Mouse (Mus musculus) neural tube, embryonic 15.5 days (tissue): Measurements from ENCODE around the gene Wnt8b. TPM values are rescaled to one million over a fixed set of nuclear protein-coding genes. Genes with fewer than 3 reads are reported as not detected.

Experiments used
- ATAC-seq: fragments of 200-750 bp; cut with Nextera tagmentation; 2 replicates; pipeline ENCODE4 v1.8.0; 2017; ENCODE audit warnings: mild to moderate bottlenecking, moderate TSS enrichment, moderate library complexity; ENCODE audit not compliant: low FRiP score
- H3K27ac ChIP-seq: fragments of 300-500 bp; sonication (generic); replicated peaks from 2 replicates; pipeline ENCODE4 v1.5.1; 2015; ENCODE audit warnings: mild to moderate bottlenecking, inconsistent platforms
- H3K27me3 ChIP-seq: fragments of 300-500 bp; sonication (generic); replicated peaks from 2 replicates; pipeline ENCODE4 v1.6.1; 2015; ENCODE audit warnings: inconsistent platforms
- H3K36me3 ChIP-seq: fragments of 300-500 bp; sonication (generic); 2 replicates; pipeline ENCODE4 v1.6.1; 2015; ENCODE audit warnings: inconsistent platforms
- H3K4me1 ChIP-seq: fragments of 300-500 bp; sonication (generic); 2 replicates; pipeline ENCODE4 v1.6.1; 2015; ENCODE audit warnings: inconsistent platforms
- H3K4me2 ChIP-seq: fragments of 300-500 bp; sonication (generic); 2 replicates; pipeline ENCODE4 v1.6.1; 2015; ENCODE audit warnings: inconsistent platforms, mild to moderate bottlenecking, moderate library complexity
- H3K4me3 ChIP-seq: fragments of 300-500 bp; sonication (generic); replicated peaks from 2 replicates; pipeline ENCODE4 v1.5.1; 2015; ENCODE audit warnings: mild to moderate bottlenecking, inconsistent platforms
- H3K9ac ChIP-seq: fragments of 300-500 bp; sonication (generic); replicated peaks from 2 replicates; pipeline ENCODE4 v1.6.1; 2015; ENCODE audit warnings: mild to moderate bottlenecking, inconsistent platforms
- H3K9me3 ChIP-seq: fragments of 300-500 bp; sonication (generic); replicated peaks from 2 replicates; pipeline ENCODE4 v1.6.1; 2016; ENCODE audit warnings: inconsistent platforms
- WGBS: fragments of 180-500 bp; shearing (Covaris S2); methylation state at CpG from one replicate; pipeline ENCODE4 v1.1.7; 2015; ENCODE audit warnings: mixed read lengths; 5-methylcytosine and 5-hydroxymethylcytosine counted together
- polyA plus RNA-seq: library from polyadenylated mRNA; unstranded; fragments of >200 nt; fragmentation: Nextera tagmentation; extraction: Ambion mirVana; gene quantifications from 2 replicates; pipeline ENCODE4 v1.2.1, GENCODE M21; 2015

Wnt8b gene
- polyA plus RNA-seq, 1 experiment from 2014 or later, result 0.05 TPM

- 92% methylated on average over 8 of the region's 8 CpGs for WGBS
- H3K4me2 ChIP-seq, result no peak overlapping the region
- H3K27me3 ChIP-seq, result 0 out of 2 replicates have a peak, but pooled peaks cover 4% of the 10 kb centered on the region
- H3K36me3 ChIP-seq, result peaks cover under 1% of the 10 kb centered on the region; the same call in 1 of the 2 replicates
- H3K27ac ChIP-seq, result no peak overlapping the region
- H3K4me1 ChIP-seq, result peaks cover 11% of the 10 kb centered on the region
- H3K4me3 ChIP-seq, result no peak overlapping the region
- ATAC-seq, result no peak
- no peak overlapping the region for H3K9ac ChIP-seq
- H3K9me3 ChIP-seq, result 0 out of 2 replicates have a peak, but pooled peaks cover 4% of the 10 kb centered on the region
These were observed 49.5 kb downstream of the Wnt8b start for GRCm38 (mm10) chr19:44542694-44543178.

- Histone ChIP-seq H3K4me3 (no peak overlapping the region), H3K9me3 (0 out of 2 replicates have a peak, but pooled peaks cover 4% of the 10 kb centered on the region), H3K36me3 (peaks cover 16% of the 10 kb centered on the region), H3K4me2 (peak overlapping the region; percentile 74; the same call in 1 of the 2 replicates), H3K4me1 (peaks cover 11% of the 10 kb centered on the region), H3K27ac (no peak overlapping the region), H3K9ac (no peak overlapping the region), H3K27me3 (0 out of 2 replicates have a peak, but pooled peaks cover 4% of the 10 kb centered on the region)
- 60% methylated on average over 10 of the region's 10 CpGs for WGBS
- ATAC-seq, result no peak
These were observed 51.1 kb downstream of the Wnt8b start for GRCm38 (mm10) chr19:44544372-44544771.

GRCm38 (mm10) chr19:44544775-44545174, 51.5 kb downstream of the Wnt8b start:
- Histone ChIP-seq H3K9me3 (0 out of 2 replicates have a peak, but pooled peaks cover 4% of the 10 kb centered on the region), H3K4me1 (peaks cover 11% of the 10 kb centered on the region), H3K36me3 (peaks cover 20% of the 10 kb centered on the region), H3K9ac (no peak overlapping the region), H3K4me3 (peak overlapping the region; percentile 46; the same call in 1 of the 2 replicates), H3K4me2 (peak overlapping the region; percentile 74), H3K27me3 (0 out of 2 replicates have a peak, but pooled peaks cover 4% of the 10 kb centered on the region), H3K27ac (no peak overlapping the region)
- 4% methylated on average over 13 of the region's 13 CpGs for WGBS
- ATAC-seq, result peak; percentile 65; the same call in 1 of the 2 replicates

GRCm38 (mm10) chr19:44545321-44546041, 52.2 kb downstream of the Wnt8b start, which contains the start of gene Sec31b:
TSS of gene Sec31b (minus strand) at chr19:44545864.
- Histone ChIP-seq H3K4me3 (peak within 1 kb of the TSS; percentile 46), H3K27me3 (0 out of 2 replicates have a peak, but pooled peaks cover 4% of the 10 kb centered on the region), H3K9ac (peak within 1 kb of the TSS; percentile 38), H3K4me1 (peaks cover 11% of the 10 kb centered on the region), H3K36me3 (peaks cover 27% of the 10 kb centered on the region), H3K9me3 (0 out of 2 replicates have a peak, but pooled peaks cover 4% of the 10 kb centered on the region), H3K27ac (no peak within 1 kb of the TSS), H3K4me2 (peak within 1 kb of the TSS; percentile 74)
- WGBS, result 1% methylated on average over 47 of the region's 47 CpGs
- ATAC-seq, result peak; percentile 28; the same call in 1 of the 2 replicates

GRCm38 (mm10) chr19:44552731-44553130, 59.5 kb downstream of the Wnt8b start, which contains the start of gene Gm20538:
TSS of gene Gm20538 (minus strand) at chr19:44552831.
- 0 out of 2 replicates have a peak within 1 kb of the TSS, but pooled peaks have one; percentile 96 for H3K9ac ChIP-seq
- H3K4me3 ChIP-seq, result no peak within 1 kb of the TSS

GRCm38 (mm10) chr19:44553286-44553685, 60.0 kb downstream of the Wnt8b start:
- WGBS, result 96% methylated on average over 4 of the region's 4 CpGs
- H3K4me1 ChIP-seq, result peaks cover 26% of the 10 kb centered on the region
- ATAC-seq, result no peak
- 0 out of 2 replicates have a peak overlapping the region, but pooled peaks have one; percentile 96 for H3K9ac ChIP-seq
- H3K27me3 ChIP-seq, result 0 out of 2 replicates have a peak, but pooled peaks cover 4% of the 10 kb centered on the region
- H3K4me3 ChIP-seq, result no peak overlapping the region
- H3K36me3 ChIP-seq, result peaks cover 49% of the 10 kb centered on the region
- no peak overlapping the region for H3K27ac ChIP-seq
- H3K4me2 ChIP-seq, result peak overlapping the region; percentile 85
- no peaks in the 10 kb centered on the region for H3K9me3 ChIP-seq

More at GRCm38 (mm10) chr19:44552731-44553130, 59.5 kb downstream of the Wnt8b start, which contains the start of gene Gm20538:
- Histone ChIP-seq H3K4me2 (peak within 1 kb of the TSS; percentile 85), H3K4me1 (peaks cover 26% of the 10 kb centered on the region), H3K27ac (no peak within 1 kb of the TSS), H3K9me3 (no peaks in the 10 kb centered on the region), H3K36me3 (peaks cover 54% of the 10 kb centered on the region), H3K27me3 (no peaks in the 10 kb centered on the region)
- no peak for ATAC-seq
- WGBS, result 99% methylated on average over 4 of the region's 4 CpGs

- 3% methylated on average over 8 of the region's 8 CpGs for WGBS
These were observed 61.2 kb downstream of the Wnt8b start for GRCm38 (mm10) chr19:44554490-44554860.

GRCm38 (mm10) chr19:44554861-44555590, 61.8 kb downstream of the Wnt8b start, which contains the start of gene Ndufb8:
TSS of gene Ndufb8 (minus strand) at chr19:44555440.
- peak; percentile 83 for ATAC-seq
- Histone ChIP-seq H3K9ac (peak within 1 kb of the TSS; percentile 96), H3K4me1 (peaks cover 26% of the 10 kb centered on the region), H3K9me3 (no peaks in the 10 kb centered on the region), H3K4me2 (peak within 1 kb of the TSS; percentile 85), H3K27me3 (peaks cover 8% of the 10 kb centered on the region; the same call in 1 of the 2 replicates), H3K36me3 (peaks cover 32% of the 10 kb centered on the region), H3K4me3 (peak within 1 kb of the TSS; percentile 91), H3K27ac (peak within 1 kb of the TSS; percentile 86)
- under 1% methylated on average over 50 of the region's 50 CpGs for WGBS

More at GRCm38 (mm10) chr19:44554490-44554860, 61.2 kb downstream of the Wnt8b start:
- Histone ChIP-seq H3K9me3 (no peaks in the 10 kb centered on the region), H3K36me3 (peaks cover 38% of the 10 kb centered on the region), H3K27ac (peak overlapping the region; percentile 86), H3K4me2 (peak overlapping the region; percentile 85), H3K9ac (peak overlapping the region; percentile 96), H3K4me1 (peaks cover 26% of the 10 kb centered on the region), H3K4me3 (peak overlapping the region; percentile 91), H3K27me3 (0 out of 2 replicates have a peak, but pooled peaks cover 8% of the 10 kb centered on the region)
- ATAC-seq, result peak; percentile 32; the same call in 1 of the 2 replicates

GRCm38 (mm10) chr19:44562652-44563206, 69.5 kb downstream of the Wnt8b start, which contains the start of gene Hif1an:
TSS of gene Hif1an (plus strand) at chr19:44562850.
- H3K27me3 ChIP-seq, result peaks cover 8% of the 10 kb centered on the region; the same call in 1 of the 2 replicates
- WGBS, result under 1% methylated on average over 33 of the region's 33 CpGs
- peaks cover 29% of the 10 kb centered on the region for H3K4me1 ChIP-seq
- peak; percentile 97 for ATAC-seq
- no peaks in the 10 kb centered on the region for H3K9me3 ChIP-seq
- peak within 1 kb of the TSS; percentile 79 for H3K4me2 ChIP-seq
- peak within 1 kb of the TSS; percentile 78 for H3K9ac ChIP-seq
- H3K27ac ChIP-seq, result peak within 1 kb of the TSS; percentile 83
- peak within 1 kb of the TSS; percentile 83 for H3K4me3 ChIP-seq
- peaks cover 22% of the 10 kb centered on the region for H3K36me3 ChIP-seq
